Mouse (Mus musculus): Measurements from ENCODE around the gene Ldb2.

DNA sequence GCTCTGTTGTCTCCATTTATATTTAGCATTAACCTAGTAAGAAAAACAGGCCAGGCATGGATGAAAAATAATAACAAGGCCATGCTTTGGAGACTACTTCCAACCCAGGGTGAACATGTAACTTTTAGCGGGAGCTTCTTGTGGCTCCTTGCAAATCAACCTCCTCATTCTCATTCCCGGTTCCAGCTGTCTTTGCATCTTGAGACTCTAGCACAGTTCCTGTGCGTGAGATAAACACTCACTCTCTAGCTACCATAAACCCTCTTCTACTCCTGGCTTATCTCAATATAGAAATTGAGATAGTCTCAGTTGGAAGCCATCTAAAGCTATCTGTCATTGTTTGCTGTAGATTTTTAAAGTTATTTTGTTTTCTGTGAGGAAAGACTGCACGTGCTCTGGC lies 20.1 kb downstream of the Ldb2 start:
- TF ChIP-seq CTCF (IDR thresholded peaks at IDR 0.05; ENCODE audit: borderline replicate concordance, extremely low read depth, insufficient read depth, insufficient read length), result no peak
- no peak for TF ChIP-seq POLR2A (IDR thresholded peaks at IDR 0.05; ENCODE audit: borderline replicate concordance, extremely low read depth, insufficient read depth, insufficient read length, poor library complexity, severe bottlenecking)

Data from brain, embryonic 14.5 days (tissue).